Mouse (Mus musculus): ENCODE results near the gene Vmn1r50.
"Not testable (repeated sequence)": the region's sequence is repeated elsewhere in the genome, so short reads cannot be mapped to it uniquely, and the experiment has no call there.

The Vmn1r50 gene

DNA sequence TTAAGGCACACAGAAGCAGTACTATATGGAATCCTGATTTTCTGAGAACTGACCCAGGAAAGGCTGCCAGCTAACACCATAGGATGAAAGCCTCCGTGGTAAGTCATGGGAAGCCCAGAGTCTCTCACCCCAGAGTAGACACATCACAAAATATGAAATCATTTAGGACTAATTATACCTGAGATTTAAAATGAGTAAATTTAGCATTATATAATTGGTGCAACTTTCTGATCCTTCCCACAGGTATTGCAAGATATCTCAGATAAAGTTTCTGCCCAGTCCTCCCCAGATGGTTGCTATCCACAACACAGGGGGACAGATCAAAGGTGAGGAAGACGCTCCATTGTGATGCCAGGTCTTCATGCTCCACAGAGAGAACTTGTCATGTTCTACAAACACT is at the start of gene Vmn1r50:
Gene Vmn1r50 (plus strand): TSS at position 301 of the 400 bp plus-strand sequence.
- ChIA-PET POLR2A (no interaction called here), CTCF (no interaction called here)

DNA sequence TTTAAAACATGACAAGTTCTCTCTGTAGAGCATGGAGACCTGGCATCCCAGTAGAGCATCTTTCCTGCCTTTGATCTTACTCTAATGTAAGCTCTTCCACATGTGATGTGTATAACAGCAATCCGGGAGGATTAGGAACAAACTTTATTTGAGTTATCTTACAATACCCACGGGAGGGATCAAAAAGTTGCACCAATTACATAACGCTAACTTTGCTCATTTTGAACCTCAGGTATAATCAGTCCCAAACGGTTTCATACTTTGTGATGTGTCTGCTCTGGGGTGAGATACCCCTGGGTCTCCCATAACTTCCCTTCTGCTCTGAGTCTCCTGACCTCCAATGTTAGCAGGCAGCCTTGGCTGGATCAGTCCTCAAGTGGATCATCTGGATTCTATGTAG is 22.8 kb upstream of the Vmn1r50 start, which contains the start of gene Vmn1r49:
Gene Vmn1r49 (minus strand): TSS at position 101 of the 400 bp plus-strand sequence.
- CTCF ChIA-PET, result interaction anchor here in 1 of 4 experiments (0.5 kb wide), 1 partner anchor 249 kb away, joined by 3 read pairs; no protein-coding TSS in a partner anchor
- POLR2A ChIA-PET, result no interaction called here

DNA sequence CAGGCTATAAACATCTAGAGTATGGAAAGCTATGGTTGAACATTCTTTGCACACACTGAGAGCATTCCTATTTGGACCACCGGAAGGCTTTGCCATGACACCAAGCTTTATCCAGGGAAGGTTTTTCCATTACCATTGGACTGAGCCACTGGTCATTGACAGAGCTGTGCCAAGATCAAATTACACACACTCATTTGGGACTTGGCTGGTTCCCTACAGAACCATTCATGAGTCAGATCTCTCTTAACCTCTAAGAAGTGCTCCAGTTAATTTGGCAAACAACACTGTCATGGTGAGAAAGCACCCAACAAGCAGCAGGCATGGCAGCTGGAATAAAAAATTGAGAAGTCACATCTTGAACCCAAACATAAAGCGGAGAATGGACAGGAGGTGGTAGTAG is 664 bp upstream of the Vmn1r50 start:
- POLR2A ChIA-PET, result no interaction called here
- CTCF ChIA-PET, result interaction anchor here in 1 of 4 experiments (0.6 to 0.9 kb wide), 2 partner anchors 187 to 322 kb away, joined by 3 read pairs; no protein-coding TSS in a partner anchor

DNA sequence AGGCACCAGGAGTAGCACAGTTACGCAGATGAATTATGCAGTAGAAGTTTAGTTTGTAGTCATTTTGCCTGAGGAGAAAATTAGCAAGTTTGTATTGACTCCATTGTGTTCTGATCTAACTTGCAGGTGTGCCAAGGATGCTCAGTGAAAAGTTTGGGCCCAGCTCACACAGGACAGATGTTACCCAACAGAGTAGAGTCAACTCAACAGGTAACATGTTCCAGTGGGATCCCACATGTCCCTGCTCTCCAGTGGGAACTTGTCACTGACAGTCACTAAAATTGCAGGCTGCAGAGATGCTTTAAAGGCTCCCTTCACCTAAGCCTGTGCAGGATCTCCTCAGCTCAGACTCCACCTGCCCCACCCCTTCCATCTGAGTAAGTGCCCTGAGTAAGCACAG is 21.1 kb downstream of the Vmn1r50 start, which contains the start of gene Vmn1r51:
Gene Vmn1r51 (plus strand): TSS at position 301 of the 400 bp plus-strand sequence.
- CTCF ChIA-PET, POLR2A ChIA-PET: not testable (repeated sequence)

All from embryonic stem cell, embryonic (primary cell).